Mouse (Mus musculus) bone marrow macrophage, adult 2 months (primary cell): ENCODE measurements around the gene Frmd7. TPM values are rescaled to one million over a fixed set of nuclear protein-coding genes. Genes with fewer than 3 reads are reported as not detected.

Source experiments
- H3K27ac ChIP-seq: 2 replicates; pipeline ENCODE4 v1.5.1; 2012; ENCODE audit warnings: low read depth, low read length; ENCODE audit not compliant: insufficient read depth
- H3K4me1 ChIP-seq: 2 replicates; pipeline ENCODE4 v1.6.1; 2012; ENCODE audit warnings: low read length; ENCODE audit not compliant: control insufficient read depth, insufficient read depth
- H3K4me3 ChIP-seq: 2 replicates; pipeline ENCODE4 v1.5.1; 2012; ENCODE audit warnings: mild to moderate bottlenecking, low read length, moderate library complexity; ENCODE audit not compliant: insufficient read depth
- CTCF ChIP-seq: IDR thresholded peaks from 2 replicates; pipeline ENCODE4 v1.5.1; 2012; ENCODE audit warnings: low read depth, mild to moderate bottlenecking, low read length, moderate library complexity
- POLR2A ChIP-seq: IDR thresholded peaks from 2 replicates; pipeline ENCODE4 v1.6.1; 2012; ENCODE audit warnings: mild to moderate bottlenecking, low read depth, low read length, borderline replicate concordance
- polyA plus RNA-seq: library from polyadenylated mRNA; stranded (reverse); fragments of >200 nt; gene quantifications from 2 replicates; pipeline ENCODE4 v1.2.4, GENCODE M21; 2012; ENCODE audit not compliant: missing spikeins, insufficient read depth, insufficient read length

Frmd7 gene
- polyA plus RNA-seq, 1 experiment, result not detected

DNA sequence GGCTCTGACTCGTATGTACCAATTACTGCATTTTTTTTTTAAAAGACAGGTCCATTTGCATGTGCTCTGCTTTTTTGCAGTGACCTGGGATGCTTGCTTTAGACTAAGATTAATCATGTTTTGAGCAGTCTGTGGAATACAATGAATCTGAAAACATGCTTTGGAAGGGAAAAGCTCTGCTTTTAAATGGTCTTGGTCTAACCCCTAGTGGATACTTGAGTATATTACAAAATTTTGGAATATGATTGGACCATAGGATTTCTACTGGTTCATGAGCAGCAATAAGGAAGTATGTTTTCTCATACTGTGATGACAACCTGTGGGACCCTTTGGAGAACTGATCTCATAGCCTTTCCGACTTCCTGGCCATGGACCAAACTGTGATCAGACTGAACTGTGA lies 54.5 kb downstream of the Frmd7 start:
- TF ChIP-seq CTCF, result no peak
- no peak for TF ChIP-seq POLR2A
- no peak overlapping the region for H3K4me3 ChIP-seq
- no peak overlapping the region for H3K27ac ChIP-seq
- H3K4me1 ChIP-seq, result no peaks in the 10 kb centered on the region

DNA sequence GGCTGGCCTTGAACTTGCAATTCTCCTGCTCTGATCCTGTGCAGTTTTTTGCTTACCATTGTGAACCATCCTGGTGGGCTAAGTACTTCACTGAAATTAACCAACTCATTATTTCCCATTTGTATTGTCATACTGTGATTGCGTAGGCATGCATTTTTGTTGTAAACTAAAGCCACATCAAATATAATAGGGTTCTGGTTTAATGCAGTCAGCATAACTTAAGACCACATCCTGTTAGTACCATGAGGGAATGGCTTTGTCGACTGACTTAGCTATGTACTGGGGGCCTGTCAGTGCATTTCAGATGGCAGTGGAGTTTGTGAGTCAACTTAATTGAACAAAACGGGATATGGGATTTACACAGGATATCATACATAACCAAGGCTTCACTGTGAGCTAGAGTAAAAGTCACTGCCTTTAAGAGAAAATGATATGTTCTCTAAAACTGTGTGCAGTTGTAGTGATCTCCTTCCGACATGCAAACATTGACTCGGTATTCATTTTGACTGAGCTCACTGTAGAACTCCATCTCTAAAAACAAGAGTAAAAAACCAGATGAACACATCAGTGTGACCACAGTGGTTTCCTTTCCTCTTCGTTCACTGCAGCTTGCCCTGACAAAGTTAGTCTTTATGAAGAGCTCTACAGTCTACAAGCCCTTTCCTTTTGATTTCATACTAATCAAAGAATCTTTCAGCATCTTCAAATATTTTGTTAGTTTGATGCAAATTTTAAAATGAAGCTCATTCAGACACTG lies 68.1 kb downstream of the Frmd7 start:
- TF ChIP-seq POLR2A (no peak), CTCF (no peak)
- H3K4me3 ChIP-seq, result no peak overlapping the region
- no peaks in the 10 kb centered on the region for H3K4me1 ChIP-seq
- no peak overlapping the region for H3K27ac ChIP-seq

DNA sequence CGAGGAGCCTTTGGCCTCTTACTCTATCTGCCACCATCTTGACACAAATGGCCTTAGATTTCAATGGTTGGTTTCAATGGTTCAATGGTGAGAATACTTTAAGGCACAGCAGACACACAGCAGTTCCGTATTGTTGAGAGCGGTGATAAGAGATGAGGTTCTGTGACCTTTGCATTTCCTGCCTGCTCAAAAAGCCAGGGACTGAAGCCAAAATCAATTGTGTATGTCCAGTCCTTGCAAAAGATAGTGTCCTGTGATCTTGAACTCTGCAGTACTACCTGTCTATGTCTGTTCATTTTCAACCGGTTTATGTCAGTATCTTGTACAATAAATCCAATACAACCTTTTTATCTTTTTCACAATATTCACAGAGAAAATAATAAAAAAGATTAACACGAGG lies 77.8 kb downstream of the Frmd7 start:
- no peak overlapping the region for H3K27ac ChIP-seq
- H3K4me3 ChIP-seq, result no peak overlapping the region
- H3K4me1 ChIP-seq, result no peaks in the 10 kb centered on the region
- TF ChIP-seq CTCF (no peak), POLR2A (no peak)

DNA sequence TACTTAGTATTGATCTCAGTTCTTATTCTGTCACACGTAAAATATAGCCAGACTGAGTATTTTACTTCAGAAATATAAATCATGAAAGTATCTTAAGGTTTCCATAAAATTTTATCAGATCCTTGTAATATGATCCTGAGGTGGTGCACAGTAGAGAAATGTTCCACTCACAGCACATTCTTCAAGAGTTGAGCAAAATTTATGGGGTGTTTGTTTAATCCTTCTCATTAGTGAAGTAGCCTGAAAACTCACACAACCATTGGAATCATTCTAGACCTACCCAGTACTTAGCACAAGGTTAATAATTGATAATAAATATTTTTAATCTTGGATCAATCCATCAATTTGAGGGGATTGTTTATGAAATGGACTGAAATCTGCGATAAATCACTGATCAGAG lies 78.7 kb downstream of the Frmd7 start:
- TF ChIP-seq CTCF (no peak), POLR2A (no peak)
- no peak overlapping the region for H3K27ac ChIP-seq
- no peak overlapping the region for H3K4me3 ChIP-seq
- no peaks in the 10 kb centered on the region for H3K4me1 ChIP-seq

DNA sequence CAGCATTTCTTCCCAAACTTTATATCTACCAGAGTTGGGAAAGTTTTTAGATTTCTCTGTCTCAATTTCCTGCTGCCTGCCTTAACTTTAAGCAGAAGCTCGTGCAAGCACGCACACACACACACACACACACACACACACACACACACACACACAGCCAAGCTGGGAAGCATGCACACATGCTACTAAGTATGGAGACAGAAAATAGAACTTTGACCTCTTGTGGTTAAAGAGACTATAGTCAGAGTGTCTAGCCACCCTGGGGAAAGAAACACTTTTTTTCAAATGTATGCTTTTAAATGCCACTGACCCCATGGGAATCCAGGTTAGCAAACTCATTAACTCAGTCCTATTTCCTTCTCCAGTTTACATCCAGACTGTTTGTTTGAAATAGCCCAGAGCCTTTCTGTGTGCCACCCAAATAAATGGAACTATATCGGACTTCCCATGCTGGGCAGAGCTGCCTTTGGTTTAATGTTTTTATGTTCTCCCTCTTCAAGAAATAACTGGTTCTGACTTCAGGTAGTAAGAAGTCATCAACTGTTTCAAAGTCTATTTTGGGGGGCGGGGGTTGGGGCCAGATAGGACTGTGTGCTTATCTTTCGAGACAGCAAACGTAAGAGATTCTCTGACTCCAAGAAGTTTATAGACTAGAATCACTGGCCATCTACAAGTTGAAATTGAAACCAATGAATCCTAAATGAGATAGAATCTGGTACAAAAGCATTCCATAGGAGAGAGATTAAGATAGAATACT lies 91.9 kb downstream of the Frmd7 start:
- Histone ChIP-seq H3K4me1 (no peaks in the 10 kb centered on the region), H3K4me3 (no peak overlapping the region), H3K27ac (no peak overlapping the region)
- TF ChIP-seq CTCF (no peak), POLR2A (no peak)

Other genes starting within 250 kb of the Frmd7 start
- 0.59 and 1.1 TPM in 2 replicates for gene Stk26, start 101.7 kb downstream of the Frmd7 start, polyA plus RNA-seq
- 37.3 and 39.6 TPM in 2 replicates for gene Rap2c, start 75.3 kb upstream of the Frmd7 start, polyA plus RNA-seq